Mouse (Mus musculus): ENCODE results near the gene Xrra1. TPM values are rescaled to one million over a fixed set of nuclear protein-coding genes. Genes with fewer than 3 reads are reported as not detected.

The Xrra1 gene
- polyA plus RNA-seq, 1 experiment from 2014 or later: 0.44 TPM

DNA sequence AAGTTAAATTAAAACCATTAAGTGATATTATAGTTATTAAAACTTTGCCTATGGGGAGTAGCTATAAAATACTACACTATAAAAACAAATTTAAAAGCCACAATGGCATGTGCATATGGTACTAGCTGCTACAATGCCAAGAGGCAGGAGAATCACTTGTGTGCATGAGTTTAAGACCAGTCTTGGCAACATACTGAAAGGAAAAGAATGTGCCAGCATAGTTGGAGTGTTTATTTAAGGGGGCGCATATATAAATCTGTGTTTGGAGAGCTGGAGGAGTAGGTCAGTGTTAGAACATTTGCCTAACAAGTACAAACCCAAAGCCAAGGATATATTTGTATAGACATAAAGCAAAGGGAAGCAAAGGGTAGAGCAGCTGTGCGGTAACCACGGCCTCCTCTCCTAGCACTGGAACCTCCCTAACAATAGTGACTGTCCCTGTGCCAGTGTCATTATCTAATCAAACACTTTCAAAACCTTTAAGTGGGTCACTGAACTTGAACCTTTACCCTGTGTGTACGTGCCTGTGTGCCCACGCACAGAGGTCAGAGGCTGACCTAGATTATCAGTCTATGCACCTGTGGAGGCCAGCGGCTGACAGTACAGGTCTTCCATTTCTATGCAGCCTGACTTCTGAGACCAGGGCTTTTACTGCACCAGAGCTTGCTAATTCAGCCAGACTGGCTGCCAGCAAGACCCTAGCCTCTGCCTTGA, 21.4 kb upstream of the Xrra1 start:
- Histone ChIP-seq H3K9me3 (ENCODE audit: control insufficient read depth, low read length) (no peaks in the 10 kb centered on the region), H3K9ac (ENCODE audit: low read length) (no peak overlapping the region), H3K4me2 (no peak overlapping the region), H3K27ac (ENCODE audit: low read depth, low read length) (no peak overlapping the region), H3K4me1 (ENCODE audit: control insufficient read depth, insufficient read depth, low read length) (no peaks in the 10 kb centered on the region), H3K36me3 (ENCODE audit: control insufficient read depth, insufficient read depth, low read length) (peaks cover 16% of the 10 kb centered on the region), H3K27me3 (ENCODE audit: control insufficient read depth, insufficient read depth, low read length) (no peaks in the 10 kb centered on the region), H3K4me3 (ENCODE audit: low read depth, low read length) (no peak overlapping the region)
- no peak for ATAC-seq (ENCODE audit: low FRiP score)
- DNase-seq (ENCODE audit: low spot score, missing footprints): no peak
- 85% methylated on average over 6 of the region's 6 CpGs for WGBS

DNA sequence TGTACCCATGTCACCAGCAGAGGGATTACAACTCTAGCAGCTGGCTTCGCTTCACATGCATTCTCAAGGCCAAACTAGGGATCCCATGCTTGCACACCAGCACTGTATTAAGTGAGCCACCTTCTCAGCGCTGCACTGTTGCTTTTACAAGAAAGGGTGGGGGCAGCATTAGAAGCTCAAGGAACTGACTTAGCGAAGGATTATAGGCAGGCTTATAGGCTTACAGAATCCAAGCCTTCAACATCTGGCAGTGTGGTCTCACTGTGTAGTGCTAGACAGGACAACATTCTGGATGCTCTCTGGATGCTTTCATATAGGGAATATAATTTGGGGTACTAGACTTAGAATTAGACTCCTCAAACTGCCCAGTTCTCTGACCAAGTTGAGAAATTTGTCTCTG, 20.7 kb upstream of the Xrra1 start:
- WGBS: 89% methylated on average over 3 of the region's 3 CpGs
- Histone ChIP-seq H3K4me2 (no peak overlapping the region), H3K4me1 (ENCODE audit: control insufficient read depth, insufficient read depth, low read length) (no peaks in the 10 kb centered on the region), H3K9ac (ENCODE audit: low read length) (no peak overlapping the region), H3K36me3 (ENCODE audit: control insufficient read depth, insufficient read depth, low read length) (peaks cover 16% of the 10 kb centered on the region), H3K27ac (ENCODE audit: low read depth, low read length) (no peak overlapping the region), H3K27me3 (ENCODE audit: control insufficient read depth, insufficient read depth, low read length) (no peaks in the 10 kb centered on the region), H3K4me3 (ENCODE audit: low read depth, low read length) (no peak overlapping the region), H3K9me3 (ENCODE audit: control insufficient read depth, low read length) (no peaks in the 10 kb centered on the region)
- DNase-seq (ENCODE audit: low spot score, missing footprints) (no peak), ATAC-seq (ENCODE audit: low FRiP score) (no peak)

DNA sequence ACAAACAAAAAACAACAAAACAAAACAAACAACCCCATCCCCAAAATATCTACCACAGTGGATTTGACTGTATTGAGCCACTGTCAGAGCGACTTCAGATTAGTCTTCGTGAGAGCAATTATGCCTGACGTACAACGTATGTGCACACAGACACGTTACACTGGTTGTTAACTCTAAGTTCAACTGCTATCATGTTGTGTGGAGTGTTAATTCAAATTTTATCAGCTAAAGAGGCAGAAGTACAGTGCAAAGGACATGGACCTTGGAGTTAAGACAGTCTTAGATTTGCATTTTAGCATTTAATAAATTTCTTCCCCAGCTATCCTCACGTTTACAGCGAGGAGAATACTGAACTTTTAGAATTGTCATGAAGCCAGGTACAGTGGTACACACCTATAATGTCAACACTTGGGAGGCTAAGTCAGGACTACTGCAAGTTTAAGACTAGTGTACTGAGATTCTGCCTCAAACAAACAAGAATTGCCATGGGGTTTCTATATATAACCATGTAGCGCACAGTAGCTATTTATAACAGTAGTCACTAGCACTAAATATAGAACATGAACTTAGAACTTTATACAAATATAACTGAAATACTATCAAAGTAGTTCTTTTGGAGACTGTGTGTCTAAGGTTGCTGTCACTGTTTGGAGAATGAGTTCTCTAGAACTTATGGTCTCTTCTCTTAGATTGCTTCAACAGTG, 13.2 kb upstream of the Xrra1 start:
- Histone ChIP-seq H3K36me3 (ENCODE audit: control insufficient read depth, insufficient read depth, low read length) (peaks cover 19% of the 10 kb centered on the region), H3K4me3 (ENCODE audit: low read depth, low read length) (no peak overlapping the region), H3K9ac (ENCODE audit: low read length) (no peak overlapping the region), H3K4me1 (ENCODE audit: control insufficient read depth, insufficient read depth, low read length) (no peaks in the 10 kb centered on the region), H3K27me3 (ENCODE audit: control insufficient read depth, insufficient read depth, low read length) (no peaks in the 10 kb centered on the region), H3K27ac (ENCODE audit: low read depth, low read length) (no peak overlapping the region), H3K4me2 (no peak overlapping the region), H3K9me3 (ENCODE audit: control insufficient read depth, low read length) (no peaks in the 10 kb centered on the region)
- DNase-seq (ENCODE audit: low spot score, missing footprints): no peak
- WGBS: 95% methylated on average over 8 of the region's 8 CpGs
- no peak for ATAC-seq (ENCODE audit: low FRiP score)

DNA sequence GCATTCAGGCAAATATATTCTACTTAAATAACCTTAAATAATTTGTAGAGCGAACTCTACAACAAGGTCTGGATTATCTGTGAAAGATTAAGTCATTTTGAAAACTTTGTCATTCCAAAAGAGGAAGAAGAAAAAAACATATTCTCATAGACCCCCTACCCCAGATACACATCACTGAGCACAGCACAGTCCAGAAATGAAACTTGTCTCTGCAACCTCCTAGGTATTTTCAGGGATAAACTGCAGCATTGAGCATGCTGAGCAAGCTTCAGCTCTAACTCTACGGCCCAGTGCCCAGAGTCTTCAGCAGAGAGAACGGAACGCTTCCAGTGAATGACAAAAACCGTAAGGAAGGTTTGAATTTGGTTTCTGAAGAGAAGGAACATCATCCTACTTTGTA, 8.4 kb upstream of the Xrra1 start:
- H3K4me2 ChIP-seq: no peak overlapping the region
- H3K36me3 ChIP-seq (ENCODE audit: control insufficient read depth, insufficient read depth, low read length): peaks cover 10% of the 10 kb centered on the region; the same call in 1 of the 2 replicates
- ATAC-seq (ENCODE audit: low FRiP score): no peak
- H3K27me3 ChIP-seq (ENCODE audit: control insufficient read depth, insufficient read depth, low read length): no peaks in the 10 kb centered on the region
- H3K9ac ChIP-seq (ENCODE audit: low read length): no peak overlapping the region
- no peaks in the 10 kb centered on the region for H3K9me3 ChIP-seq (ENCODE audit: control insufficient read depth, low read length)
- H3K4me1 ChIP-seq (ENCODE audit: control insufficient read depth, insufficient read depth, low read length): no peaks in the 10 kb centered on the region
- 80% methylated on average over 5 of the region's 5 CpGs for WGBS
- DNase-seq (ENCODE audit: low spot score, missing footprints): no peak
- no peak overlapping the region for H3K4me3 ChIP-seq (ENCODE audit: low read depth, low read length)
- no peak overlapping the region for H3K27ac ChIP-seq (ENCODE audit: low read depth, low read length)

DNA sequence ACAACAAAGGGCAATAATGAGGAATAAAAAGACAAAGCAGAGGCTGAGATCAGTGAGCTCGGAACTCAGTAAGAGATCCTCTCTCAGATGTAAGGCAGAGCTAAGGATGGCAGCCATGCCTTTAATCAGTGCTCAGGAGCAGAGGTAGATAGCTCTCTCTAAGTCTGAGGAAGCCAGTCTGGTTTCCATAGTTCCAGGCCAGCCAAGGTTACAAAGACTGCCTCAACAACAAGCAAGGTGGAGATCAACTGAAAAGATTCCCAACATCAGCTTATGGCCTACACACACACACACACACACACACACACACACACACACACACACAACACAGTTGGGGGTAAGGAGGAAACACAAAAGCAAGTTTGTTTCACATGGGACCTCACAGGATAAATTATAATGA, 7.8 kb upstream of the Xrra1 start:
- H3K4me3 ChIP-seq (ENCODE audit: low read depth, low read length): no peak overlapping the region
- ATAC-seq (ENCODE audit: low FRiP score) (no peak), DNase-seq (ENCODE audit: low spot score, missing footprints) (no peak)
- 55% methylated on average over 1 of the region's 1 CpGs for WGBS
- no peak overlapping the region for H3K4me2 ChIP-seq
- no peaks in the 10 kb centered on the region for H3K27me3 ChIP-seq (ENCODE audit: control insufficient read depth, insufficient read depth, low read length)
- H3K4me1 ChIP-seq (ENCODE audit: control insufficient read depth, insufficient read depth, low read length): no peaks in the 10 kb centered on the region
- no peak overlapping the region for H3K27ac ChIP-seq (ENCODE audit: low read depth, low read length)
- peaks cover 9% of the 10 kb centered on the region; the same call in 1 of the 2 replicates for H3K36me3 ChIP-seq (ENCODE audit: control insufficient read depth, insufficient read depth, low read length)
- no peak overlapping the region for H3K9ac ChIP-seq (ENCODE audit: low read length)
- no peaks in the 10 kb centered on the region for H3K9me3 ChIP-seq (ENCODE audit: control insufficient read depth, low read length)

DNA sequence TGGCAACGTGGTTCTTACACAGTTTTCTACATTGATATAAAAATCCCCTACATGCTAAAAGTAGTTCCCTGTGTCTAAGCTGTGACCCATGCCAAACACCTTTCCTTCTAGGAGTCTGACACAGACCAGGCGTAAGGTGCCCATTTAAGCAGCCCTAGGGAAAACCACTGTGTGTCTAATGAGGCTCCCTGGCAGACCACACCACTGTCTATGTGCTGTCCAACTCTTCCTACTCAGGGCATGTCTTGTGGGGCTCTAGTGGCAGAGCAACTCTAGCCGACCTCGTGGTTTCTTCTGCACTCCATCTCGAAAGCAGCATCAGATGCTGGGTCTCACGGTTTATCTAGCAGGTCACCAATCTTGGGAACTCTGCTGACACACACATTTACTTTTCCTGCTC, 7.3 kb upstream of the Xrra1 start:
- DNase-seq (ENCODE audit: low spot score, missing footprints): no peak
- Histone ChIP-seq H3K4me2 (no peak overlapping the region), H3K9me3 (ENCODE audit: control insufficient read depth, low read length) (no peaks in the 10 kb centered on the region), H3K4me3 (ENCODE audit: low read depth, low read length) (no peak overlapping the region), H3K27ac (ENCODE audit: low read depth, low read length) (no peak overlapping the region), H3K27me3 (ENCODE audit: control insufficient read depth, insufficient read depth, low read length) (no peaks in the 10 kb centered on the region), H3K36me3 (ENCODE audit: control insufficient read depth, insufficient read depth, low read length) (peaks cover 7% of the 10 kb centered on the region; the same call in 1 of the 2 replicates), H3K4me1 (ENCODE audit: control insufficient read depth, insufficient read depth, low read length) (peaks cover under 1% of the 10 kb centered on the region; the same call in 1 of the 2 replicates), H3K9ac (ENCODE audit: low read length) (no peak overlapping the region)
- ATAC-seq (ENCODE audit: low FRiP score): no peak
- WGBS: 91% methylated on average over 6 of the region's 6 CpGs

DNA sequence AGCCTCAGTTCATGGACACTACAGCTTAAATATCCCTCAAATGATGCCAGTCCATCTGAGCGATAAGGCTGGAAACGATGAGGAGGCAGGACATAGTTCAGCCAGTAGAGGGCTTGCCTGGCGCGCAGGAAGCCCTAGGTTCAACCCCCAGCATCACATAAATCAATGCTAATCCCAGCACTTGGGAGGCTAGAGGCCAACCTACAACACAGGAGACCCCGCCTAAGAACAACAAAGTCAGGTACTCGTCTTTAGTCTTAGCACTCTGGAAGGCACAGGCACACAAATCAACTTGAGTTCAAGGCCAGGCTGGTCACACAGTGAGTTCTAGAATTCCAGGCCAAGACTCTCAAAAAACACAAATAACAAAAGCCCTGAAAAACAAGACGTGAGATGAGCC, 5.6 kb upstream of the Xrra1 start:
- no peak overlapping the region for H3K4me2 ChIP-seq
- peaks cover 2% of the 10 kb centered on the region; the same call in 1 of the 2 replicates for H3K36me3 ChIP-seq (ENCODE audit: control insufficient read depth, insufficient read depth, low read length)

DNA sequence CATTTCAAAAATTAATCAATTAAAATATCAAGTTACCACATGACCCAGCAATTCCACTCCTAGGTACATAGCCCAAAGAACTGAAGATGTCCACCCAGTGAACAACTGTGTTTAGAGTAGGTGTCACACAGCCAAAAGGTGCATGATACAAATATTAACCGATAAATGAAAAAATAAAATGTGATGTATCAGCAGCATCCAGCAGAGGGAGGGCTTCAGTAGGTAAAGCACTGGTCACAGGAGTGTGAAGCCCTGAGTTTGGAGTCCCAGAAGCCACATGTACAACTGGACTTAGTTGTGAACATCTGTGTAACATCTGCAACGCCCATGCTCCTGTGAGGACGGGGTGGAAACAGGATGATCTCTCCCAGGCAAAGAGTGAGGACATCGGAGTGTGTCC, 4.6 kb upstream of the Xrra1 start:
- WGBS: 93% methylated on average over 4 of the region's 4 CpGs
- no peaks in the 10 kb centered on the region for H3K9me3 ChIP-seq (ENCODE audit: control insufficient read depth, low read length)
- no peak overlapping the region for H3K4me3 ChIP-seq (ENCODE audit: low read depth, low read length)
- no peak overlapping the region for H3K27ac ChIP-seq (ENCODE audit: low read depth, low read length)
- peaks cover 13% of the 10 kb centered on the region for H3K4me1 ChIP-seq (ENCODE audit: control insufficient read depth, insufficient read depth, low read length)
- H3K36me3 ChIP-seq (ENCODE audit: control insufficient read depth, insufficient read depth, low read length): peaks cover 2% of the 10 kb centered on the region; the same call in 1 of the 2 replicates
- no peak overlapping the region for H3K9ac ChIP-seq (ENCODE audit: low read length)
- ATAC-seq (ENCODE audit: low FRiP score): no peak
- H3K27me3 ChIP-seq (ENCODE audit: control insufficient read depth, insufficient read depth, low read length): no peaks in the 10 kb centered on the region
- DNase-seq (ENCODE audit: low spot score, missing footprints): no peak
- H3K4me2 ChIP-seq: no peak overlapping the region

More for the DNA sequence above, 5.6 kb upstream of the Xrra1 start:
- Histone ChIP-seq H3K9ac (ENCODE audit: low read length) (no peak overlapping the region), H3K27me3 (ENCODE audit: control insufficient read depth, insufficient read depth, low read length) (no peaks in the 10 kb centered on the region), H3K27ac (ENCODE audit: low read depth, low read length) (no peak overlapping the region), H3K9me3 (ENCODE audit: control insufficient read depth, low read length) (no peaks in the 10 kb centered on the region), H3K4me1 (ENCODE audit: control insufficient read depth, insufficient read depth, low read length) (peaks cover 10% of the 10 kb centered on the region), H3K4me3 (ENCODE audit: low read depth, low read length) (no peak overlapping the region)
- WGBS: 91% methylated on average over 7 of the region's 7 CpGs
- no peak for ATAC-seq (ENCODE audit: low FRiP score)
- no peak for DNase-seq (ENCODE audit: low spot score, missing footprints)

DNA sequence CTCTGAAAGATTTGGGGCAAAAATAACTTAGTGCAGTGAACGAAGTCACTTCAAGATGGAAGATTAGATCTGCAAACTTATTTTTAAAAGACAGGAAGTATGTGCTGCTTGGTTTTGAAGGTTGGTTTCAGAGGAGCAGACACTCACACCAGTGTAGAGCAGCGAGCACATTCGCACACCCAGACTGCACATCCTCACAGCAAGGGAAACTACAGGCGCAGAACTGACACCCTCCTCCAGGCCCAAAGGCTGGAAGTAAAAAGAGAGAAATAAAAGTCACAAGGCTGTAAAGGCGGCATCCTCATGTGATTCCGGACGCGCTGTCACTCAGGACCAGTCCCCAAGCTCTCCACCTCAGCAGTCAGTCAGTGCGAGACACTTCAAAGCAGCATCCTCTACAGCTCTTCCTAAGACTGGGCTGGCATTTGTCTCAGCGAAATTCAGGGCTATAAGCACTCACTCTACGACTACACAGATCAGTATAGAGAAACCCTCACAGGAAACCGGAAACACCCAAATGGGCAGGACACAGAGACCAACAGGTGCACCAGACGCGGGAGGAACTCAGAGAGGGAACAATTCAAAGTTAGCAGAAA, 2.6 kb upstream of the Xrra1 start:
- Histone ChIP-seq H3K9ac (ENCODE audit: low read length) (no peak overlapping the region), H3K27me3 (ENCODE audit: control insufficient read depth, insufficient read depth, low read length) (no peaks in the 10 kb centered on the region), H3K4me1 (ENCODE audit: control insufficient read depth, insufficient read depth, low read length) (peaks cover 14% of the 10 kb centered on the region), H3K36me3 (ENCODE audit: control insufficient read depth, insufficient read depth, low read length) (peaks cover 2% of the 10 kb centered on the region; the same call in 1 of the 2 replicates), H3K27ac (ENCODE audit: low read depth, low read length) (no peak overlapping the region), H3K9me3 (ENCODE audit: control insufficient read depth, low read length) (no peaks in the 10 kb centered on the region), H3K4me2 (0 out of 2 replicates have a peak overlapping the region, but pooled peaks have one; percentile 3), H3K4me3 (ENCODE audit: low read depth, low read length) (no peak overlapping the region)
- ATAC-seq (ENCODE audit: low FRiP score) (no peak), DNase-seq (ENCODE audit: low spot score, missing footprints) (no peak)
- WGBS: 95% methylated on average over 14 of the region's 14 CpGs
